Mouse (Mus musculus) cerebellum, adult 11 months (tissue): ENCODE data around the gene Gm20835.
"Not testable (repeated sequence)": the region's sequence is repeated elsewhere in the genome, so short reads cannot be mapped to it uniquely, and the experiment has no call there.

Experiments
- DNase-seq: peaks from one replicate; pipeline ENCODE4 v3.0.0; 2022

Gene Gm20835

DNA sequence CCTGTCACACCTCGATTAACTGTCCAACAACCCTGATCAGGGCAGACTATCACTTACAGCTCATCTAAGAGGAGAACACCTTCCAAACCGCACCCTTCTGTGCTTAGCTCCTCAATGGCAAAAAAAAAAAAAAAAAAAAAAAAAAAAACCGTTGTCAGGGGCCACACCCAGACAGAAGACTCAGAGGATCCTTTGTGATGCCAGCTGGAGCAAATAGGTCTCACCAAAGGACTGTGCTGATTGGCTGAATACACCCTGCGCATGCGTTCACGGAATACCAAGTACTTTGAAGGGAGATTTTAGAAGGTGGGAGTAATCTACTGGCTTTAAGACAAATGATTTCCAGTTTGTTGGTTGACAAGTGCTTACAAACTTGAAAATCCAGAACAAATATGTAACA lies at the start of gene Gm20835:
TSS of gene Gm20835 (minus strand) at position 101 of the 400 bp plus-strand sequence.
- DNase-seq = not testable (repeated sequence)
